Mouse (Mus musculus) myocyte (in vitro differentiated cells): Measurements from ENCODE around the gene Rp2. TPM values are rescaled to one million over a fixed set of nuclear protein-coding genes. Genes with fewer than 3 reads are reported as not detected.
A peak's percentile ranks its signal among the peaks of the same experiment; 100 is the strongest.

Experiments used
- H3K27me3 ChIP-seq: one replicate; pipeline ENCODE4 v1.6.1; 2011; ENCODE audit not compliant: control insufficient read depth, insufficient read depth, insufficient read length
- H3K36me3 ChIP-seq: one replicate; pipeline ENCODE4 v1.6.1; 2011; ENCODE audit not compliant: control insufficient read depth, insufficient read depth
- H3K4me2 ChIP-seq: one replicate; pipeline ENCODE4 v1.6.1; 2011; ENCODE audit warnings: low read depth, control low read depth
- H3K4me3 ChIP-seq: one replicate; pipeline ENCODE4 v1.5.1; 2011; ENCODE audit warnings: mild to moderate bottlenecking, control low read depth, moderate library complexity
- H3K79me2 ChIP-seq: one replicate; pipeline ENCODE4 v1.6.1; 2011; ENCODE audit not compliant: control insufficient read depth, insufficient read depth
- H3ac ChIP-seq: one replicate; pipeline ENCODE4 v1.6.1; 2011; ENCODE audit not compliant: control insufficient read depth, insufficient read length
- CEBPB ChIP-seq: IDR thresholded peaks from 2 replicates; pipeline ENCODE4 v1.6.1; 2011; ENCODE audit warnings: mild to moderate bottlenecking, moderate library complexity; ENCODE audit not compliant: poor library complexity, insufficient read depth, severe bottlenecking
- E2F4 ChIP-seq: IDR thresholded peaks from one replicate; pipeline ENCODE4 v1.6.1; 2011; ENCODE audit warnings: mild to moderate bottlenecking, control low read depth, moderate library complexity; ENCODE audit not compliant: insufficient read depth
- MAX ChIP-seq: IDR thresholded peaks from one replicate; pipeline ENCODE4 v1.6.1; 2011; ENCODE audit warnings: low read depth, mild to moderate bottlenecking, control low read depth
- MYOD1 ChIP-seq, 3 experiments: IDR thresholded peaks; one replicate each; pipeline ENCODE4 v1.6.1; 2011; ENCODE audit warnings: control low read depth in 2 of 3, low read depth in 2 of 3, mild to moderate bottlenecking in 2 of 3, moderate library complexity in 1 of 3; ENCODE audit not compliant: insufficient read length in 2 of 3, control insufficient read depth in 1 of 3
- MYOG ChIP-seq, 3 experiments: IDR thresholded peaks; one replicate each; pipeline ENCODE4 v1.6.1; 2011; ENCODE audit warnings: control low read depth in 2 of 3, low read depth in 2 of 3, mild to moderate bottlenecking in 2 of 3; ENCODE audit not compliant: insufficient read length in 2 of 3, control insufficient read depth in 1 of 3, insufficient read depth in 1 of 3
- POLR2A ChIP-seq: IDR thresholded peaks from one replicate; pipeline ENCODE4 v1.6.1; 2011; ENCODE audit warnings: low read depth, mild to moderate bottlenecking, control low read depth, moderate library complexity; ENCODE audit not compliant: insufficient read length
- POLR2AphosphoS2 ChIP-seq: IDR thresholded peaks from one replicate; pipeline ENCODE4 v1.6.1; 2011; ENCODE audit warnings: low read depth, control low read depth; ENCODE audit not compliant: insufficient read length
- REST ChIP-seq: IDR thresholded peaks from one replicate; pipeline ENCODE4 v1.6.1; 2011; ENCODE audit warnings: mild to moderate bottlenecking, control low read depth, moderate library complexity; ENCODE audit not compliant: insufficient read depth, insufficient read length
- SRF ChIP-seq: IDR thresholded peaks from one replicate; pipeline ENCODE4 v1.6.1; 2011; ENCODE audit warnings: low read depth; ENCODE audit not compliant: control insufficient read depth, insufficient read length
- TCF12 ChIP-seq: IDR thresholded peaks from one replicate; pipeline ENCODE4 v1.6.1; 2011; ENCODE audit warnings: mild to moderate bottlenecking, control low read depth; ENCODE audit not compliant: poor library complexity, insufficient read depth, severe bottlenecking
- TCF3 ChIP-seq: IDR thresholded peaks from one replicate; pipeline ENCODE4 v1.6.1; 2011; ENCODE audit warnings: low read depth, control low read depth; ENCODE audit not compliant: insufficient read length
- USF1 ChIP-seq: IDR thresholded peaks from one replicate; pipeline ENCODE4 v1.6.1; 2011; ENCODE audit warnings: low read depth, mild to moderate bottlenecking, control low read depth, moderate library complexity
- polyA plus RNA-seq: library from polyadenylated mRNA; unstranded; fragments of >200 nt; fragmentation: generic; extraction: Trizol; gene quantifications from one replicate; pipeline ENCODE4 v1.2.1, GENCODE M21; 2012; ENCODE audit warnings: missing spikeins

The Rp2 gene
- 2.3 TPM for polyA plus RNA-seq

GRCm38 (mm10) chrX:20364391-20365365 is at the start of gene Rp2:
Gene Rp2 (plus strand): TSS chrX:20364481.
- H3K36me3 ChIP-seq, result no peaks in the 10 kb centered on the region
- no peaks in the 10 kb centered on the region for H3K27me3 ChIP-seq
- no peak within 1 kb of the TSS for H3ac ChIP-seq
- peak within 1 kb of the TSS; percentile 57 for H3K4me3 ChIP-seq
- H3K4me2 ChIP-seq, result peak within 1 kb of the TSS; percentile 75
- TF ChIP-seq TCF12 (no peak), POLR2AphosphoS2 (peak; percentile 65), MYOG (IDR thresholded peaks at IDR 0.05; ENCODE audit: control insufficient read depth in 1 of 3, insufficient read depth in 1 of 3, insufficient read length in 2 of 3, low read depth in 2 of 3) (no peak), USF1 (no peak), SRF (no peak), E2F4 (no peak), MAX (no peak), CEBPB (no peak), MYOD1 (IDR thresholded peaks at IDR 0.05; ENCODE audit: control insufficient read depth in 1 of 3, insufficient read length in 2 of 3, low read depth in 2 of 3) (no peak), REST (no peak), TCF3 (no peak), POLR2A (peak; percentile 76)
- H3K79me2 ChIP-seq, result peaks cover 17% of the 10 kb centered on the region

- TF ChIP-seq SRF (no peak), MAX (no peak), USF1 (no peak), E2F4 (no peak), MYOD1 (IDR thresholded peaks at IDR 0.05; ENCODE audit: control insufficient read depth in 1 of 3, insufficient read length in 2 of 3, low read depth in 2 of 3) (no peak), REST (no peak), MYOG (IDR thresholded peaks at IDR 0.05; ENCODE audit: control insufficient read depth in 1 of 3, insufficient read depth in 1 of 3, insufficient read length in 2 of 3, low read depth in 2 of 3) (no peak), POLR2A (no peak), POLR2AphosphoS2 (no peak), TCF3 (no peak), CEBPB (no peak), TCF12 (no peak)
Measured at GRCm38 (mm10) chrX:20332756-20333155, 31.5 kb upstream of the Rp2 start.

GRCm38 (mm10) chrX:20335722-20336121 is 28.6 kb upstream of the Rp2 start:
- no peak for TF ChIP-seq MYOD1 (IDR thresholded peaks at IDR 0.05; ENCODE audit: control insufficient read depth in 1 of 3, insufficient read length in 2 of 3, low read depth in 2 of 3)
- TF ChIP-seq TCF3, result no peak
- no peak for TF ChIP-seq SRF
- TF ChIP-seq USF1, result no peak
- TF ChIP-seq POLR2AphosphoS2, result no peak
- no peak for TF ChIP-seq MAX
- no peak for TF ChIP-seq TCF12
- TF ChIP-seq E2F4, result no peak
- no peak for TF ChIP-seq REST
- no peak for TF ChIP-seq POLR2A
- TF ChIP-seq CEBPB, result no peak
- no peak for TF ChIP-seq MYOG (IDR thresholded peaks at IDR 0.05; ENCODE audit: control insufficient read depth in 1 of 3, insufficient read depth in 1 of 3, insufficient read length in 2 of 3, low read depth in 2 of 3)
- no peak overlapping the region for H3K4me2 ChIP-seq
- H3K4me3 ChIP-seq, result no peak overlapping the region
- no peak overlapping the region for H3ac ChIP-seq
- no peaks in the 10 kb centered on the region for H3K36me3 ChIP-seq
- H3K27me3 ChIP-seq, result no peaks in the 10 kb centered on the region
- H3K79me2 ChIP-seq, result no peaks in the 10 kb centered on the region

More at GRCm38 (mm10) chrX:20332756-20333155, 31.5 kb upstream of the Rp2 start:
- Histone ChIP-seq H3K79me2 (no peaks in the 10 kb centered on the region), H3ac (no peak overlapping the region), H3K27me3 (no peaks in the 10 kb centered on the region), H3K4me2 (peak overlapping the region; percentile 58), H3K36me3 (no peaks in the 10 kb centered on the region), H3K4me3 (no peak overlapping the region)

- H3K27me3 ChIP-seq, result no peaks in the 10 kb centered on the region
Measured at GRCm38 (mm10) chrX:20344980-20345379, 19.3 kb upstream of the Rp2 start.

More at GRCm38 (mm10) chrX:20344980-20345379, 19.3 kb upstream of the Rp2 start:
- Histone ChIP-seq H3K79me2 (no peaks in the 10 kb centered on the region), H3K4me2 (no peak overlapping the region), H3K4me3 (no peak overlapping the region), H3K36me3 (no peaks in the 10 kb centered on the region), H3ac (no peak overlapping the region)
- TF ChIP-seq TCF12 (no peak), MYOG (IDR thresholded peaks at IDR 0.05; ENCODE audit: control insufficient read depth in 1 of 3, insufficient read depth in 1 of 3, insufficient read length in 2 of 3, low read depth in 2 of 3) (no peak), MYOD1 (IDR thresholded peaks at IDR 0.05; ENCODE audit: control insufficient read depth in 1 of 3, insufficient read length in 2 of 3, low read depth in 2 of 3) (no peak), REST (no peak), SRF (no peak), MAX (no peak), POLR2A (no peak), E2F4 (no peak), CEBPB (no peak), POLR2AphosphoS2 (no peak), USF1 (no peak), TCF3 (no peak)
